Mouse (Mus musculus) embryonic fibroblast, embryonic 13.5 days (primary cell): ENCODE measurements around the gene Pianp.

Experiments
- CTCF ChIP-seq: IDR thresholded peaks from 2 replicates; pipeline ENCODE4 v1.5.1; 2011; ENCODE audit warnings: mild to moderate bottlenecking, control low read depth, low read length, moderate library complexity, borderline replicate concordance; ENCODE audit not compliant: insufficient read depth
- POLR2A ChIP-seq: IDR thresholded peaks from 2 replicates; pipeline ENCODE4 v1.6.1; 2011; ENCODE audit warnings: low read depth, mild to moderate bottlenecking, control low read depth, low read length, moderate library complexity

- TF ChIP-seq CTCF (no peak), POLR2A (no peak)
Observed at GRCm38 (mm10) chr6:125008060-125008459, 11.6 kb downstream of the Pianp start.
